Mouse (Mus musculus) cortical plate, adult 2 months (tissue): ENCODE results near the gene Serpinf2.

Experiments used
- CTCF ChIP-seq: fragments of 200-500 bp; IDR thresholded peaks from 2 replicates; pipeline ENCODE4 v1.5.1; 2011; ENCODE audit warnings: mild to moderate bottlenecking, control low read depth, low read length; ENCODE audit not compliant: insufficient read depth; ENCODE audit errors: extremely low read depth
- POLR2A ChIP-seq: fragments of 200-500 bp; IDR thresholded peaks from 2 replicates; pipeline ENCODE4 v1.6.1; 2011; ENCODE audit warnings: mild to moderate bottlenecking, low read length, control low read depth; ENCODE audit not compliant: insufficient read depth; ENCODE audit errors: extremely low read depth

- no peak for TF ChIP-seq POLR2A
- TF ChIP-seq CTCF, result no peak
Observed at GRCm38 (mm10) chr11:75415096-75415495, 24.3 kb downstream of the Serpinf2 start.
